26 mouse cellular contexts compared by ENCODE assay signal in genomic region chr5:146576668-146577067, GRCm38 (mm10). TPM values are rescaled to one million over a fixed set of nuclear protein-coding genes. Genes with fewer than 3 reads are reported as not detected.
DNase-seq lines count a peak whose midpoint lies in the region; ATAC-seq and TF ChIP-seq lines count a peak whose summit lies in the region.
"Had no signal": no experiment of that assay in that cellular context is flagged by ENCODE, and none has a peak within 500 bp of the region (broad histone marks: within the 10 kb centered on the region; RNA-seq: fewer than 3 reads in every experiment).

No protein-coding gene starts in this region.

- 0 out of 2 replicates have a peak, but pooled peaks have one; percentile 18 for TF ChIP-seq CTCF in intestine, postnatal 0 days (IDR thresholded peaks at IDR 0.05; ENCODE audit: low read depth)
- 0 out of 2 replicates have a peak, but pooled peaks have one; percentile 3 for TF ChIP-seq CTCF in lung, adult 2 months (IDR thresholded peaks at IDR 0.05; ENCODE audit: insufficient read depth, low read length)

- 91% methylated on average over 3 of the region's 3 CpGs for WGBS in intestine, postnatal 0 days
- 89% methylated on average over 3 of the region's 3 CpGs for WGBS in intestine, embryonic 16.5 days
- WGBS in lung, adult 2 months = 88% methylated on average over 3 of the region's 3 CpGs

- no peak for DNase-seq in lung, adult 2 months
- DNase-seq in lung, postnatal 14 days = no peak
- DNase-seq in ES-CJ7 (ENCODE audit: low read depth, low spot score) = peak; percentile 25
- no peak for DNase-seq in gastrocnemius, postnatal 36 days
- no peak for DNase-seq in ovary, postnatal 10 days (ENCODE audit: low spot score)
- DNase-seq: adrenal gland, postnatal 25 days; cerebellum, adult 2 months; gastrocnemius, postnatal 14 days; kidney, adult 9 months; kidney, postnatal 4 days; lung, embryonic 14.5 days; lung, postnatal 4 days had no signal

- H3K9me3 ChIP-seq in intestine, postnatal 0 days (ENCODE audit: control insufficient read depth) = no peaks in the 10 kb centered on the region
- H3K9me3 ChIP-seq in intestine, embryonic 16.5 days (ENCODE audit: control insufficient read depth, low read length) = no peaks in the 10 kb centered on the region
- H3K9me3 ChIP-seq: forebrain, embryonic 12.5 days; hindbrain, embryonic 12.5 days; limb, embryonic 13.5 days had no signal

- no peak for ATAC-seq in intestine, postnatal 0 days
- ATAC-seq in intestine, embryonic 16.5 days = no peak
- ATAC-seq: Patski had no signal

- H3K9ac ChIP-seq in intestine, postnatal 0 days (ENCODE audit: low read depth, low read length) = no peak overlapping the region
- no peak overlapping the region for H3K9ac ChIP-seq in intestine, embryonic 16.5 days (ENCODE audit: low read depth, low read length)
- H3K9ac ChIP-seq: forebrain, embryonic 12.5 days; hindbrain, embryonic 12.5 days; limb, embryonic 13.5 days; lung, embryonic 14.5 days had no signal

- H3K4me2 ChIP-seq in intestine, postnatal 0 days (replicated peaks; ENCODE audit: low read depth) = no peak overlapping the region
- no peak overlapping the region for H3K4me2 ChIP-seq in intestine, embryonic 16.5 days (ENCODE audit: low read depth, low read length)
- H3K4me2 ChIP-seq: forebrain, embryonic 12.5 days; hindbrain, embryonic 12.5 days; limb, embryonic 13.5 days; lung, embryonic 14.5 days had no signal

- H3K27ac ChIP-seq in intestine, postnatal 0 days (ENCODE audit: low read depth, low read length) = no peak overlapping the region
- no peak overlapping the region for H3K27ac ChIP-seq in intestine, embryonic 16.5 days (ENCODE audit: low read length)
- H3K27ac ChIP-seq: forebrain, embryonic 12.5 days; hindbrain, embryonic 12.5 days; limb, embryonic 13.5 days; stomach, postnatal 0 days had no signal

- no peaks in the 10 kb centered on the region for H3K4me1 ChIP-seq in intestine, postnatal 0 days (replicated peaks; ENCODE audit: control insufficient read depth, insufficient read depth, low read length)
- H3K4me1 ChIP-seq in intestine, embryonic 16.5 days (ENCODE audit: control insufficient read depth, insufficient read depth, low read length) = no peaks in the 10 kb centered on the region
- no peaks in the 10 kb centered on the region for H3K4me1 ChIP-seq in lung, adult 2 months (ENCODE audit: control insufficient read depth, insufficient read depth, low read length)
- H3K4me1 ChIP-seq: forebrain, embryonic 12.5 days; hindbrain, embryonic 12.5 days; limb, embryonic 13.5 days had no signal

- no peaks in the 10 kb centered on the region for H3K27me3 ChIP-seq in intestine, postnatal 0 days (replicated peaks; ENCODE audit: control insufficient read depth, insufficient read depth, low read length)
- H3K27me3 ChIP-seq in intestine, embryonic 16.5 days (replicated peaks; ENCODE audit: control insufficient read depth, insufficient read depth, low read length) = no peaks in the 10 kb centered on the region

- intact Hi-C loops in gastrocnemius, postnatal 36 days (cut with DNase I) = no loop called here

- H3K4me3 ChIP-seq in intestine, postnatal 0 days (ENCODE audit: low read depth, low read length) = no peak overlapping the region
- no peak overlapping the region for H3K4me3 ChIP-seq in intestine, embryonic 16.5 days (ENCODE audit: low read length)
- no peak overlapping the region for H3K4me3 ChIP-seq in lung, adult 2 months (replicated peaks; ENCODE audit: extremely low read depth, low read depth, low read length)
- H3K4me3 ChIP-seq: forebrain, embryonic 12.5 days; hindbrain, embryonic 12.5 days; limb, embryonic 13.5 days had no signal

- no peak for TF ChIP-seq POLR2A in lung, adult 2 months (IDR thresholded peaks at IDR 0.05; ENCODE audit: borderline replicate concordance, extremely low read depth, low read depth, low read length)

- no peaks in the 10 kb centered on the region for H3K36me3 ChIP-seq in intestine, postnatal 0 days (ENCODE audit: control insufficient read depth, insufficient read depth)
- H3K36me3 ChIP-seq in intestine, embryonic 16.5 days (ENCODE audit: control insufficient read depth, insufficient read depth, low read length) = no peaks in the 10 kb centered on the region
- H3K36me3 ChIP-seq: forebrain, embryonic 12.5 days; hindbrain, embryonic 12.5 days; limb, embryonic 13.5 days had no signal

RNA-seq across cellular contexts. Expression of gene Gpr12, which starts 8.4 kb away (rescaled TPM):
- polyA plus RNA-seq in intestine, postnatal 0 days (2015; fragmentation: Nextera tagmentation; extraction: Ambion mirVana) = not detected in 2 replicates
- polyA plus RNA-seq in intestine, embryonic 16.5 days (2015; fragmentation: Nextera tagmentation; extraction: Ambion mirVana) = not detected in 2 replicates
- polyA plus RNA-seq in lung, adult 2 months (2012; rRNA removed) = not detected in 2 replicates
- not detected for total RNA-seq in gastrocnemius, postnatal 36 days (2021)
- total RNA-seq: adrenal gland, postnatal 25 days; common myeloid progenitor, adult 5-6 weeks; gastrocnemius, postnatal 14 days had no signal
- polyA plus RNA-seq: heart, postnatal 0 days; lung, embryonic 14.5 days; urinary bladder, adult 2 months had no signal

RNA-seq across cellular contexts. Expression of gene Gm3415, which starts 20.7 kb away (rescaled TPM):
- polyA plus RNA-seq in intestine, postnatal 0 days (2015; fragmentation: Nextera tagmentation; extraction: Ambion mirVana) = not detected in 2 replicates
- polyA plus RNA-seq in intestine, embryonic 16.5 days (2015; fragmentation: Nextera tagmentation; extraction: Ambion mirVana) = not detected in 2 replicates
- polyA plus RNA-seq in lung, adult 2 months (2012; rRNA removed) = not detected in 2 replicates
- not detected for total RNA-seq in gastrocnemius, postnatal 36 days (2021)
- total RNA-seq: adrenal gland, postnatal 25 days; common myeloid progenitor, adult 5-6 weeks; gastrocnemius, postnatal 14 days; layer of hippocampus, postnatal 14 days; left cerebral cortex, postnatal 10 days had no signal
- polyA plus RNA-seq: cerebellum, adult 2 months; embryonic facial prominence, embryonic 11.5 days; forebrain, embryonic 12.5 days; heart, postnatal 0 days; hindbrain, embryonic 12.5 days; limb, embryonic 13.5 days; lung, embryonic 14.5 days; Patski; stomach, postnatal 0 days; thymus, postnatal 0 days; urinary bladder, adult 2 months had no signal

RNA-seq across cellular contexts. Expression of gene Gm3409, which starts 39.2 kb away (rescaled TPM):
- not detected in 2 replicates for polyA plus RNA-seq in intestine, postnatal 0 days (2015; fragmentation: Nextera tagmentation; extraction: Ambion mirVana)
- not detected in 2 replicates for polyA plus RNA-seq in intestine, embryonic 16.5 days (2015; fragmentation: Nextera tagmentation; extraction: Ambion mirVana)
- not detected in 2 replicates for polyA plus RNA-seq in lung, adult 2 months (2012; rRNA removed)
- total RNA-seq in gastrocnemius, postnatal 36 days (2021) = not detected
- total RNA-seq: adrenal gland, postnatal 25 days; common myeloid progenitor, adult 5-6 weeks; gastrocnemius, postnatal 14 days; layer of hippocampus, postnatal 14 days; left cerebral cortex, postnatal 10 days had no signal
- polyA plus RNA-seq: cerebellum, adult 2 months; embryonic facial prominence, embryonic 11.5 days; forebrain, embryonic 12.5 days; heart, postnatal 0 days; hindbrain, embryonic 12.5 days; limb, embryonic 13.5 days; lung, embryonic 14.5 days; Patski; stomach, postnatal 0 days; urinary bladder, adult 2 months had no signal

RNA-seq across cellular contexts. Expression of gene Gm3404, which starts 51.1 kb away (rescaled TPM):
- not detected in 2 replicates for polyA plus RNA-seq in intestine, postnatal 0 days (2015; fragmentation: Nextera tagmentation; extraction: Ambion mirVana)
- polyA plus RNA-seq in intestine, embryonic 16.5 days (2015; fragmentation: Nextera tagmentation; extraction: Ambion mirVana) = not detected in 2 replicates
- not detected in 2 replicates for polyA plus RNA-seq in lung, adult 2 months (2012; rRNA removed)
- not detected for total RNA-seq in gastrocnemius, postnatal 36 days (2021)
- total RNA-seq: adrenal gland, postnatal 25 days; common myeloid progenitor, adult 5-6 weeks; gastrocnemius, postnatal 14 days; layer of hippocampus, postnatal 14 days; left cerebral cortex, postnatal 10 days had no signal
- polyA plus RNA-seq: cerebellum, adult 2 months; embryonic facial prominence, embryonic 11.5 days; forebrain, embryonic 12.5 days; heart, postnatal 0 days; hindbrain, embryonic 12.5 days; limb, embryonic 13.5 days; lung, embryonic 14.5 days; Patski; stomach, postnatal 0 days; thymus, postnatal 0 days; urinary bladder, adult 2 months had no signal
